Mouse (Mus musculus): ENCODE results near the gene Arl2bp. TPM values are rescaled to one million over a fixed set of nuclear protein-coding genes. Genes with fewer than 3 reads are reported as not detected.

The Arl2bp gene
- total RNA-seq, 2 experiments from 2014 or later: 150 to 161 TPM

- DNase-seq: no peak
These were observed 29.6 kb downstream of the Arl2bp start, which contains the start of gene Pllp for GRCm38 (mm10) chr8:94695994-94696384. Gene Pllp, minus strand, starts transcription at chr8:94696278.

- no peak for DNase-seq
These were observed 30.2 kb downstream of the Arl2bp start for GRCm38 (mm10) chr8:94696566-94696965.

- DNase-seq: no peak
These were observed 31.6 kb downstream of the Arl2bp start for GRCm38 (mm10) chr8:94697956-94698355.

GRCm38 (mm10) chr8:94699366-94699765 is 33.0 kb downstream of the Arl2bp start:
- DNase-seq: peak in 1 of 2 experiments; percentile 44

- DNase-seq: no peak
These were observed 34.1 kb downstream of the Arl2bp start for GRCm38 (mm10) chr8:94700421-94700935.

- DNase-seq: no peak
These were observed 35.8 kb downstream of the Arl2bp start for GRCm38 (mm10) chr8:94702156-94702555.

GRCm38 (mm10) chr8:94702844-94703813 is 36.7 kb downstream of the Arl2bp start:
- DNase-seq: peak; percentile 80 to 84

GRCm38 (mm10) chr8:94703972-94704668 is 37.7 kb downstream of the Arl2bp start:
- peak; percentile 99 to 100 for DNase-seq

- no peak for DNase-seq
These were observed 38.2 kb downstream of the Arl2bp start for GRCm38 (mm10) chr8:94704669-94704984.

- no peak for DNase-seq
These were observed 39.3 kb downstream of the Arl2bp start for GRCm38 (mm10) chr8:94705581-94706245.

GRCm38 (mm10) chr8:94706732-94707395 is 40.5 kb downstream of the Arl2bp start:
- DNase-seq: no peak

- DNase-seq: no peak
These were observed 43.9 kb downstream of the Arl2bp start for GRCm38 (mm10) chr8:94710336-94710735.

- DNase-seq: peak; percentile 38 to 49
These were observed 44.8 kb downstream of the Arl2bp start for GRCm38 (mm10) chr8:94711160-94711718.

- no peak for DNase-seq
These were observed 48.2 kb downstream of the Arl2bp start for GRCm38 (mm10) chr8:94714556-94714955.

GRCm38 (mm10) chr8:94715871-94716270 is 49.5 kb downstream of the Arl2bp start:
- DNase-seq: no peak

- DNase-seq: no peak
These were observed 50.4 kb downstream of the Arl2bp start for GRCm38 (mm10) chr8:94716841-94717240.

Other genes starting within 250 kb of the Arl2bp start
- gene Nlrc5, start 232.2 kb upstream of the Arl2bp start, total RNA-seq (2021): 1 to 10 TPM in 1 of 2 experiments, under 1 TPM in 1; 0.55 to 1.3 TPM
- 10 to 100 TPM; 37.8 to 44.4 TPM for gene Cpne2, start 133.6 kb upstream of the Arl2bp start, total RNA-seq (2021)
- gene Rspry1, start 64.7 kb upstream of the Arl2bp start, total RNA-seq (2021): 10 to 100 TPM; 26.1 to 27.0 TPM
- 10 to 100 TPM; 37.5 to 43.0 TPM for gene Fam192a, start 64.6 kb upstream of the Arl2bp start, total RNA-seq (2021)
- 10 to 100 TPM; 41.5 to 47.1 TPM for gene Pllp, start 29.7 kb downstream of the Arl2bp start, total RNA-seq (2021)
- not detected for gene Ccl22, start 79.0 kb downstream of the Arl2bp start, total RNA-seq (2021)
- gene Cx3cl1, start 105.4 kb downstream of the Arl2bp start, total RNA-seq (2021): 100 to 1,000 TPM; 425 TPM
- 1 to 10 TPM; 3.7 to 4.3 TPM for gene Ccl17, start 143.9 kb downstream of the Arl2bp start, total RNA-seq (2021)
- 10 to 100 TPM; 84.8 to 86.5 TPM for gene Coq9, start 171.7 kb downstream of the Arl2bp start, total RNA-seq (2021)
- 10 to 100 TPM; 71.9 to 73.9 TPM for gene Ciapin1, start 171.8 kb downstream of the Arl2bp start, total RNA-seq (2021)
- gene Polr2c, start 190.8 kb downstream of the Arl2bp start, total RNA-seq (2021): 10 to 100 TPM; 62.4 to 71.5 TPM
- gene Dok4, start 209.7 kb downstream of the Arl2bp start, total RNA-seq (2021): 10 to 100 TPM; 27.4 to 27.6 TPM